Comparison of ENCODE assay signal across 8 mouse cellular contexts in the genomic region with DNA sequence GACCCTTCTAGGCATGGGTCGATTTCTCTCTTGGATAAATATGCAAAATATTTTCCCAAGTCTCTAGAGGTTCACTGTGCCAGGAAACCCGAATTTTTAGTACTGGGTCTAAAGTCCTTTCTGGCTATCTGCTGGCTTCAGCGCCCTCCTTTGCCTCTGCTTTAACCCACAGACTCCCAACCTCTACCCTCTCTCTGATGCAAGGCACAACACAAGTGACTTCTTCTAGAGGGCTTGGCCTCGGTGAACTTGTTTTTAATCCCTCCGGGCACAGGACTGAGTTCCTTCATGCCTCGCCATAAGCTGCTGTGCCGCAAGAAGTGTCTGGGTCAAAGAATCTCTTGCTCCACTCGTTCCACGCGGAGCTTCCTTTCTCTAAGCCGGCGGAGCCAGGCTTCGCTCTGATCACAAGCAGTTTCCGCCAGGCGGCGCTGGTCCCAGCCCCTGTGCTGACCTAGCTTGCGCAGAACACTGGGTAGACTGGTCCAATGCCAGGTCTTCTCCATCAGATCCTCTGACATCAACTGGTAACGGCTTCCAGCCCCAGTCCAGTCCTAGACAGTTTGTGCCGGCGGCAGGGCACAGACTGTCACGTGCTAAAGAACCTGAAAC. TPM values are rescaled to one million over a fixed set of nuclear protein-coding genes. Genes with fewer than 3 reads are reported as not detected.
A peak's percentile ranks its signal among the peaks of the same experiment; 100 is the strongest.
DNase-seq lines count a peak whose midpoint lies in the region; ATAC-seq and TF ChIP-seq lines count a peak whose summit lies in the region.

No protein-coding gene starts in this region.

- peak; percentile 88 for TF ChIP-seq CTCF in cerebellum, adult 2 months (IDR thresholded peaks at IDR 0.05; ENCODE audit: borderline replicate concordance, insufficient read depth, low read depth, low read length)

- H3K4me3 ChIP-seq in cerebellum, adult 2 months (replicated peaks; ENCODE audit: insufficient read depth, low read depth, low read length) = peak overlapping the region; percentile 56
- peak overlapping the region; percentile 72 for H3K4me3 ChIP-seq in hindbrain, embryonic 16.5 days (ENCODE audit: low read length)

- DNase-seq in WW6 (ENCODE audit: low read depth, low spot score) = peak; percentile 66
- peak; percentile 90 to 92 for DNase-seq in cerebellum, adult 2 months
- DNase-seq in forelimb bud, embryonic 11.5 days (ENCODE audit: low read depth, low spot score) = peak; percentile 68
- peak; percentile 67 to 78 for DNase-seq in layer of hippocampus, postnatal 25 days (ENCODE audit: extremely low spot score in 1 of 2, low spot score in 1 of 2)
- DNase-seq in lung, postnatal 36 days = peak; percentile 24
- peak; percentile 36 to 49 for DNase-seq in right cerebral cortex, postnatal 36 days (ENCODE audit: low spot score in 2 of 2)
- no peak for DNase-seq in thymus, postnatal 14 days

- peak; percentile 85 for ATAC-seq in hindbrain, embryonic 16.5 days

- H3K9me3 ChIP-seq in hindbrain, embryonic 16.5 days (ENCODE audit: control insufficient read depth, low read length) = no peaks in the 10 kb centered on the region

- no peak overlapping the region for H3K27ac ChIP-seq in cerebellum, adult 2 months (ENCODE audit: insufficient read depth, low read length)
- peak overlapping the region; percentile 83 for H3K27ac ChIP-seq in hindbrain, embryonic 16.5 days (ENCODE audit: low read depth, low read length)

- peak overlapping the region; percentile 97 for H3K4me2 ChIP-seq in hindbrain, embryonic 16.5 days (ENCODE audit: low read length)

- under 1% methylated on average over 21 of the region's 21 CpGs for WGBS in cerebellum, adult 2 months
- WGBS in hindbrain, embryonic 16.5 days = under 1% methylated on average over 21 of the region's 21 CpGs

- peaks cover 2% of the 10 kb centered on the region; the same call in 1 of the 2 replicates for H3K27me3 ChIP-seq in cerebellum, adult 2 months (ENCODE audit: control insufficient read depth, insufficient read depth, low read length)
- H3K27me3 ChIP-seq in hindbrain, embryonic 16.5 days (replicated peaks; ENCODE audit: control insufficient read depth, insufficient read depth, low read length) = no peaks in the 10 kb centered on the region

- peak overlapping the region; percentile 85 for H3K9ac ChIP-seq in hindbrain, embryonic 16.5 days (ENCODE audit: low read depth, low read length)

- H3K36me3 ChIP-seq in hindbrain, embryonic 16.5 days (ENCODE audit: control insufficient read depth, insufficient read depth, low read length) = no peaks in the 10 kb centered on the region

- H3K4me1 ChIP-seq in cerebellum, adult 2 months (ENCODE audit: control insufficient read depth, insufficient read depth, low read length) = no peaks in the 10 kb centered on the region
- H3K4me1 ChIP-seq in hindbrain, embryonic 16.5 days (ENCODE audit: control insufficient read depth, insufficient read depth, low read depth, low read length) = peaks cover 5% of the 10 kb centered on the region

- TF ChIP-seq POLR2A in cerebellum, adult 2 months (IDR thresholded peaks at IDR 0.05; ENCODE audit: borderline replicate concordance, insufficient read depth, low read length) = 0 out of 2 replicates have a peak, but pooled peaks have one; percentile 15

RNA-seq across cellular contexts. Expression of a gene that starts 0.8 kb away (rescaled TPM):
- 5.3 TPM in 2 replicates for polyA plus RNA-seq in cerebellum, adult 2 months (2012; rRNA removed)
- polyA plus RNA-seq in hindbrain, embryonic 16.5 days (2015; fragmentation: Nextera tagmentation; extraction: Ambion mirVana) = 20.3 and 32.3 TPM in 2 replicates
- 10 to 100 TPM; 10.6 to 13.8 TPM for total RNA-seq in layer of hippocampus, postnatal 25 days (2021)
